Mouse (Mus musculus) G1E (cell line): ENCODE data around the gene Gm21828. TPM values are rescaled to one million over a fixed set of nuclear protein-coding genes. Genes with fewer than 3 reads are reported as not detected.
"Not testable (repeated sequence)": the region's sequence is repeated elsewhere in the genome, so short reads cannot be mapped to it uniquely, and the experiment has no call there.

ENCODE experiments used
- ATAC-seq: 2 replicates; pipeline ENCODE4 v1.8.0; 2016; ENCODE audit warnings: mild to moderate bottlenecking; ENCODE audit not compliant: insufficient number of reproducible peaks, poor library complexity, low FRiP score, severe bottlenecking; ENCODE audit errors: extremely low read depth
- DNase-seq: peaks from one replicate; pipeline ENCODE4 v3.0.0; 2012; ENCODE audit warnings: low spot score
- H3K27me3 ChIP-seq: 2 replicates; pipeline ENCODE4 v1.6.1; 2012; ENCODE audit warnings: mild to moderate bottlenecking, low read length, inconsistent platforms; ENCODE audit not compliant: insufficient read depth
- H3K36me3 ChIP-seq: replicated peaks from 2 replicates; pipeline ENCODE3; 2012; ENCODE audit warnings: mild to moderate bottlenecking, inconsistent platforms
- H3K4me1 ChIP-seq: 2 replicates; pipeline ENCODE4 v1.6.1; 2012; ENCODE audit warnings: low read depth, low read length, inconsistent platforms, mixed read lengths; ENCODE audit not compliant: insufficient read depth
- H3K4me3 ChIP-seq: 2 replicates; pipeline ENCODE4 v1.5.1; 2012; ENCODE audit warnings: low read depth, mild to moderate bottlenecking, inconsistent platforms, low read length, moderate library complexity, mixed read lengths
- H3K9me3 ChIP-seq: replicated peaks from 2 replicates; pipeline ENCODE4 v1.6.1; 2012; ENCODE audit warnings: inconsistent platforms
- polyA plus RNA-seq: library from polyadenylated mRNA; stranded (reverse); fragments of >175 nt; gene quantifications from 2 replicates; pipeline ENCODE4 v1.2.3, GENCODE M21; 2012
- total RNA-seq, 2 experiments: library from RNA; stranded (forward) in 1 of 2; stranded (reverse) in 1 of 2; fragments of 200-1000 nt in 1 of 2; fragments of >200 nt in 1 of 2; fragmentation: Nextera tagmentation in 1 of 2; gene quantifications; 2 replicates each; pipeline ENCODE4 v1.2.3; 2014 to 2017

Gene Gm21828
- total RNA-seq (2014; fragmentation: Nextera tagmentation) (not detected in 2 replicates), total RNA-seq (2017) (not detected in 2 replicates), polyA plus RNA-seq (not detected in 2 replicates)

DNA sequence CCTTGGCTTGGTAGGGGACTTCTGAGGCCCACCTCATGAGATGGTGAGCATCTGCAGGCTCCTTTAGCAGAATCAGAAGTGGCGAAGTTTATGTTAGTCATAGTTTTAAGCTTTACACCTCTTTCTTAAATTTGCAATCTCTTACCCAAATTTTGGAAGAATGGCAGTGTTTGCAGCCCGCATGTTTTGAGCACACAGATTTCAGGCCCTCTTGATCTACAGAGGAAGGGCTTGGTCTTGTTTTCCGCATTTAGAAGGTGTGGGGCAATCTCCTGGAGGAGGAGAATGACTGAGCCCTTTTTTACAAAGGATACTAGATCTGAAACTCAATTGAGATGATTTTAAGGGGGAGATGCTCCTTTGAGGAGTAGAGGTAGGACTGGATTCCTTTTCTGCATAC, at the start of gene Gm21828:
Gene Gm21828 (minus strand): TSS at position 101 of the 400 bp plus-strand sequence.
- not testable (repeated sequence) for ATAC-seq, H3K4me3 ChIP-seq, DNase-seq

DNA sequence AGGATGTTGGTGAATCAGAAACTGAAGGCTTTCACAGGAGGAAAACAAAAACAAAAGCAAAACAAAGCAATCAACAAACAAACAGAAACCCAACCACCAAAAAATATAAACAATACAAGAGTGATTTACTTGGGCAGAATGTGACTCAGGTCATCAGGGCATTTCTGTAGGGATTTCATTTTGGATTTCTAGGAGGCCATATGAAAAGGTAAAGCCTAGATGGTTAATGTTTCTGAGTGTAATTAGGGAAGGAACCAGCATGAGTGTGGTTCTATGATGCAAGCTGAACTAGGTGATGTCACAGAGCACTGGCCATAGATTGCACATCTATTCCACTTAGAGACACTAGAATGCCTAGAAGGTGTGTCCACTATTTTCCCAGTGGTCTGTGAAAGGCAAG, 28.4 kb upstream of the Gm21828 start, which contains the start of the genes Gm21440 and Gm21454:
Gene Gm21440 (plus strand): TSS at position 301 of the 400 bp plus-strand sequence.
Gene Gm21454 (plus strand): TSS at position 352 of the 400 bp plus-strand sequence.
- DNase-seq, H3K36me3 ChIP-seq, H3K9me3 ChIP-seq, H3K27me3 ChIP-seq, H3K4me3 ChIP-seq, H3K4me1 ChIP-seq, ATAC-seq: not testable (repeated sequence)

More for the DNA sequence above, at the start of gene Gm21828:
- not testable (repeated sequence) for H3K27me3 ChIP-seq, H3K9me3 ChIP-seq, H3K4me1 ChIP-seq, H3K36me3 ChIP-seq

Other genes with a start within 250 kb of the Gm21828 start
- gene Gm20807, start 181.0 kb downstream of the Gm21828 start, total RNA-seq (2014; fragmentation: Nextera tagmentation), result not detected in 2 replicates
- not detected in 2 replicates for gene Gm20807, start 181.0 kb downstream of the Gm21828 start, total RNA-seq (2017)
- not detected in 2 replicates for gene Gm20807, start 181.0 kb downstream of the Gm21828 start, polyA plus RNA-seq
- gene Gm21891, start 90.4 kb downstream of the Gm21828 start, total RNA-seq (2014; fragmentation: Nextera tagmentation), result not detected in 2 replicates
- gene Gm21891, start 90.4 kb downstream of the Gm21828 start, total RNA-seq (2017), result not detected in 2 replicates
- gene Gm21891, start 90.4 kb downstream of the Gm21828 start, polyA plus RNA-seq, result not detected in 2 replicates
- not detected in 2 replicates for gene Gm21425, start 62.0 kb downstream of the Gm21828 start, total RNA-seq (2014; fragmentation: Nextera tagmentation)
- not detected in 2 replicates for gene Gm21425, start 62.0 kb downstream of the Gm21828 start, total RNA-seq (2017)
- not detected in 2 replicates for gene Gm21425, start 62.0 kb downstream of the Gm21828 start, polyA plus RNA-seq
- not detected in 2 replicates for gene Gm21440, start 28.5 kb upstream of the Gm21828 start, total RNA-seq (2014; fragmentation: Nextera tagmentation)
- gene Gm21440, start 28.5 kb upstream of the Gm21828 start, total RNA-seq (2017), result not detected in 2 replicates
- not detected in 2 replicates for gene Gm21440, start 28.5 kb upstream of the Gm21828 start, polyA plus RNA-seq
- not detected in 2 replicates for gene Gm21454, start 28.5 kb upstream of the Gm21828 start, total RNA-seq (2014; fragmentation: Nextera tagmentation)
- not detected in 2 replicates for gene Gm21454, start 28.5 kb upstream of the Gm21828 start, total RNA-seq (2017)
- gene Gm21454, start 28.5 kb upstream of the Gm21828 start, polyA plus RNA-seq, result not detected in 2 replicates
- not detected in 2 replicates for gene Gm21725, start 125.1 kb upstream of the Gm21828 start, total RNA-seq (2014; fragmentation: Nextera tagmentation)
- gene Gm21725, start 125.1 kb upstream of the Gm21828 start, total RNA-seq (2017), result not detected in 2 replicates
- not detected in 2 replicates for gene Gm21725, start 125.1 kb upstream of the Gm21828 start, polyA plus RNA-seq
- not detected in 2 replicates for gene Gm21866, start 241.7 kb upstream of the Gm21828 start, total RNA-seq (2014; fragmentation: Nextera tagmentation)
- gene Gm21866, start 241.7 kb upstream of the Gm21828 start, total RNA-seq (2017), result not detected in 2 replicates
- gene Gm21866, start 241.7 kb upstream of the Gm21828 start, polyA plus RNA-seq, result not detected in 2 replicates